Mouse (Mus musculus) kidney, embryonic 14.5 days (tissue): ENCODE results near the gene Lmnb2. TPM values are rescaled to one million over a fixed set of nuclear protein-coding genes. Genes with fewer than 3 reads are reported as not detected.

ENCODE experiments used
- ATAC-seq: fragments of 200-750 bp; cut with Nextera tagmentation; 2 replicates; pipeline ENCODE4 v1.8.0; 2017; ENCODE audit warnings: moderate number of reproducible peaks, mild to moderate bottlenecking, moderate TSS enrichment, moderate library complexity; ENCODE audit not compliant: low FRiP score, low TSS enrichment
- H3K27ac ChIP-seq: fragments of 300-500 bp; sonication (generic); 2 replicates; pipeline ENCODE4 v1.5.1; 2014; ENCODE audit warnings: low read depth, mild to moderate bottlenecking, low read length, moderate library complexity, mixed read lengths
- H3K27me3 ChIP-seq: fragments of 300-500 bp; sonication (generic); 2 replicates; pipeline ENCODE4 v1.6.1; 2014; ENCODE audit warnings: mild to moderate bottlenecking, low read length; ENCODE audit not compliant: control insufficient read depth, insufficient read depth
- H3K36me3 ChIP-seq: fragments of 300-500 bp; sonication (generic); 2 replicates; pipeline ENCODE4 v1.6.1; 2014; ENCODE audit warnings: low read length, mixed read lengths; ENCODE audit not compliant: control insufficient read depth, insufficient read depth
- H3K4me1 ChIP-seq: fragments of 300-500 bp; sonication (generic); 2 replicates; pipeline ENCODE4 v1.6.1; 2014; ENCODE audit warnings: low read length, mixed read lengths; ENCODE audit not compliant: control insufficient read depth, insufficient read depth
- H3K4me2 ChIP-seq: fragments of 300-500 bp; sonication (generic); replicated peaks from 2 replicates; pipeline ENCODE4 v1.6.1; 2014; ENCODE audit warnings: low read depth, mild to moderate bottlenecking, low read length
- H3K4me3 ChIP-seq: fragments of 300-500 bp; sonication (generic); 2 replicates; pipeline ENCODE4 v1.5.1; 2014; ENCODE audit warnings: mild to moderate bottlenecking, low read length
- H3K9ac ChIP-seq: fragments of 300-500 bp; sonication (generic); 2 replicates; pipeline ENCODE4 v1.6.1; 2014; ENCODE audit warnings: low read depth, mild to moderate bottlenecking, low read length, moderate library complexity
- H3K9me3 ChIP-seq: fragments of 300-500 bp; sonication (generic); 2 replicates; pipeline ENCODE4 v1.6.1; 2016; ENCODE audit warnings: low read length; ENCODE audit not compliant: control insufficient read depth
- WGBS: fragments of 180-500 bp; shearing (Covaris S2); extraction: QIAGEN DNeasy Blood & Tissue Kit; methylation state at CpG from one replicate; pipeline ENCODE4 v1.1.7; 2014; 5-methylcytosine and 5-hydroxymethylcytosine counted together
- polyA plus RNA-seq: library from polyadenylated mRNA; unstranded; fragments of >200 nt; fragmentation: Nextera tagmentation; extraction: Ambion mirVana; gene quantifications from 2 replicates; pipeline ENCODE4 v1.2.1, GENCODE M21; 2014

Gene Lmnb2
- polyA plus RNA-seq, 1 experiment from 2014 or later, result 17.1 TPM

- 2% methylated on average over 28 of the region's 28 CpGs for WGBS
- Histone ChIP-seq H3K27ac (peak overlapping the region; percentile 30; the same call in 1 of the 2 replicates), H3K4me3 (peak overlapping the region; percentile 36), H3K9ac (peak overlapping the region; percentile 51), H3K4me2 (peak overlapping the region; percentile 72), H3K36me3 (no peaks in the 10 kb centered on the region), H3K4me1 (peaks cover 62% of the 10 kb centered on the region), H3K9me3 (no peaks in the 10 kb centered on the region), H3K27me3 (peaks cover 13% of the 10 kb centered on the region)
- ATAC-seq, result peak; percentile 67
These were observed 21.6 kb upstream of the Lmnb2 start for GRCm38 (mm10) chr10:80939671-80940070.

GRCm38 (mm10) chr10:80938831-80939550, 20.9 kb upstream of the Lmnb2 start:
- Histone ChIP-seq H3K27me3 (peaks cover 20% of the 10 kb centered on the region), H3K36me3 (no peaks in the 10 kb centered on the region), H3K9ac (no peak overlapping the region), H3K4me2 (peak overlapping the region; percentile 72), H3K9me3 (no peaks in the 10 kb centered on the region), H3K27ac (peak overlapping the region; percentile 30), H3K4me1 (peaks cover 63% of the 10 kb centered on the region), H3K4me3 (peak overlapping the region; percentile 36)
- 8% methylated on average over 15 of the region's 15 CpGs for WGBS
- peak; percentile 68 for ATAC-seq

GRCm38 (mm10) chr10:80937646-80938045, 19.6 kb upstream of the Lmnb2 start:
- peaks cover 67% of the 10 kb centered on the region for H3K4me1 ChIP-seq
- no peaks in the 10 kb centered on the region for H3K36me3 ChIP-seq
- H3K9ac ChIP-seq, result no peak overlapping the region
- no peak for ATAC-seq
- peak overlapping the region; percentile 13; the same call in 1 of the 2 replicates for H3K27ac ChIP-seq
- 40% methylated on average over 8 of the region's 8 CpGs for WGBS
- no peak overlapping the region for H3K4me2 ChIP-seq
- H3K4me3 ChIP-seq, result no peak overlapping the region
- no peaks in the 10 kb centered on the region for H3K9me3 ChIP-seq
- H3K27me3 ChIP-seq, result peaks cover 33% of the 10 kb centered on the region

GRCm38 (mm10) chr10:80936810-80937164, 18.7 kb upstream of the Lmnb2 start:
- WGBS, result 18% methylated on average over 6 of the region's 6 CpGs
- Histone ChIP-seq H3K9me3 (no peaks in the 10 kb centered on the region), H3K9ac (no peak overlapping the region), H3K4me3 (peak overlapping the region; percentile 35; the same call in 1 of the 2 replicates), H3K27ac (peak overlapping the region; percentile 45; the same call in 1 of the 2 replicates), H3K27me3 (peaks cover 42% of the 10 kb centered on the region), H3K4me1 (peaks cover 76% of the 10 kb centered on the region), H3K36me3 (no peaks in the 10 kb centered on the region), H3K4me2 (peak overlapping the region; percentile 62)
- no peak for ATAC-seq

GRCm38 (mm10) chr10:80936135-80936809, 18.2 kb upstream of the Lmnb2 start:
- 1% methylated on average over 33 of the region's 37 CpGs for WGBS
- peaks cover 46% of the 10 kb centered on the region for H3K27me3 ChIP-seq

GRCm38 (mm10) chr10:80935698-80936097, 17.7 kb upstream of the Lmnb2 start:
- no peak for ATAC-seq
- H3K4me2 ChIP-seq, result peak overlapping the region; percentile 62
- H3K4me1 ChIP-seq, result peaks cover 81% of the 10 kb centered on the region
- WGBS, result 10% methylated on average over 17 of the region's 17 CpGs
- no peak overlapping the region for H3K4me3 ChIP-seq
- no peak overlapping the region for H3K27ac ChIP-seq
- H3K9ac ChIP-seq, result peak overlapping the region; percentile 7; the same call in 1 of the 2 replicates
- peaks cover 52% of the 10 kb centered on the region for H3K27me3 ChIP-seq
- no peaks in the 10 kb centered on the region for H3K9me3 ChIP-seq
- H3K36me3 ChIP-seq, result no peaks in the 10 kb centered on the region

More at GRCm38 (mm10) chr10:80936135-80936809, 18.2 kb upstream of the Lmnb2 start:
- Histone ChIP-seq H3K4me1 (peaks cover 81% of the 10 kb centered on the region), H3K4me2 (peak overlapping the region; percentile 62), H3K9me3 (no peaks in the 10 kb centered on the region), H3K27ac (no peak overlapping the region), H3K9ac (peak overlapping the region; percentile 55), H3K36me3 (no peaks in the 10 kb centered on the region), H3K4me3 (peak overlapping the region; percentile 35)
- ATAC-seq, result peak; percentile 25; the same call in 1 of the 2 replicates

- peaks cover 53% of the 10 kb centered on the region for H3K27me3 ChIP-seq
- H3K9me3 ChIP-seq, result no peaks in the 10 kb centered on the region
- no peaks in the 10 kb centered on the region for H3K36me3 ChIP-seq
- no peak overlapping the region for H3K9ac ChIP-seq
- H3K4me3 ChIP-seq, result no peak overlapping the region
- no peak for ATAC-seq
- H3K4me1 ChIP-seq, result peaks cover 81% of the 10 kb centered on the region
- H3K4me2 ChIP-seq, result no peak overlapping the region; the same call in 1 of the 2 replicates
- H3K27ac ChIP-seq, result no peak overlapping the region
- WGBS, result 13% methylated on average over 3 of the region's 3 CpGs
These were observed 17.2 kb upstream of the Lmnb2 start for GRCm38 (mm10) chr10:80935241-80935640.

- Histone ChIP-seq H3K9ac (no peak overlapping the region), H3K4me2 (no peak overlapping the region), H3K9me3 (no peaks in the 10 kb centered on the region), H3K27me3 (peaks cover 53% of the 10 kb centered on the region), H3K4me3 (no peak overlapping the region; the same call in 1 of the 2 replicates), H3K27ac (no peak overlapping the region), H3K4me1 (peaks cover 75% of the 10 kb centered on the region), H3K36me3 (no peaks in the 10 kb centered on the region)
- ATAC-seq, result no peak
- WGBS, result 46% methylated on average over 14 of the region's 14 CpGs
These were observed 16.3 kb upstream of the Lmnb2 start for GRCm38 (mm10) chr10:80934136-80934985.
